Mouse (Mus musculus): ENCODE measurements around the gene Ces2f.
"Not testable (repeated sequence)": the region's sequence is repeated elsewhere in the genome, so short reads cannot be mapped to it uniquely, and the experiment has no call there.

Gene Ces2f

GRCm38 (mm10) chr8:104947056-104947455, at the start of gene Ces2f:
Gene Ces2f, plus strand, starts transcription at chr8:104947356.
- peak; percentile 28 for DNase-seq (ENCODE audit: low spot score)

DNA sequence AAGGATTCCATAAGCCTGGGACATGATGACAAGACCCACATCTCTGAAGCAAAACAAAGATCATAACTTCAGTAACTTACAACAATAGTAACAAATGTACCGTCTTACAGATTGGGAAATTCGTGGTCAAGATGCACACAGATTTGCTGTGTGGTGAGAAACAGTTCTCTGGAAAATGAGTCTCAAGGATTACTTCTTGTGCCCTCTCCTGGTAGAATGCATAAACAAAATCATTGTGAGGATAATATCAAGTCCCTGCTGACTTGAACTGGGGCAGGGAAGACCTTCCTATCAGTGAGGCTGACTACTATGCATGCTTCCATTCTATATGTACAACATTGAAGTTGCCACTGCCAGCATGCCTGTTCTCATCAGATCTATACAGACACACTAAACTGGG, 45.4 kb upstream of the Ces2f start:
- DNase-seq (ENCODE audit: low spot score): no peak

DNA sequence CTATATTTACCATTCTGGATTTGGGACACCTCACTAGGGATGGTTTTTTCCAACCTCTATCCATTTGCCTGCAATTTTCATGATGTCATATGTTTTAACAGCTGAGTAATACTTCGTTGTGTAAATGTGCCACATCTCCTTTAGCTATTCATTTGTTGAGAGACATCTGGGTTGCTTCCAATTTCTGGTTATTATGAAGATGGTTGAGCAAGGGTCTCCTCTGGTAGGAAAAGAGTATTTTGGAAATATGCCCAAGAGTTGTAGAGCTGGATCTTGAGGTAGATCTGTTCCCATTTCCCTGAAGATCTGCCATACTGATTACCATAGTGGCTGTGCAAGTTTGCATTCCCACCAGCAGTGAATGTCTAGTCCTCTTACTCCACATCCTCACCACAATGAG, 40.0 kb upstream of the Ces2f start:
- no peak for DNase-seq (ENCODE audit: low spot score)

DNA sequence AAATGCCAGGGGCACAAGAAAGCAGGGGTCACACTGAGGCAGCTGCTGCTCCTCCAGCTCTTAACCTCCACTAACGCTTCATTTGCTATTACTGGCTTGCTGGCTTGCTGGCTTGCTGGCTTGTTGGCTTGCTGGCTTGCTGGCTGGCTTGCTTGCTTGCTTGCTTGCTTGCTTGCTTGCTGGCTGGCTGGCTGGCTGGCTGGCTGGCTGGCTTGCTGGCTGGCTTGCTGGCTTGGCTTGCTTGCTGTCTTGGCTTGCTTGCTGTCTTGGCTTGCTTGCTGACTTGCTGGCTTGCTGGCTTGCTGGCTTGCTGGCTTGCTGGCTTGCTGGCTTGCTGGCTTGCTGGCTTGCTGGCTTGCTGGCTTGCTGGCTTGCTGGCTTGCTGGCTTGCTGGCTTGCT, 38.1 kb upstream of the Ces2f start:
- peak; percentile 17 for DNase-seq (ENCODE audit: low spot score)

- DNase-seq (ENCODE audit: low spot score): not testable (repeated sequence)
These were observed 37.5 kb upstream of the Ces2f start for GRCm38 (mm10) chr8:104909651-104910050.

GRCm38 (mm10) chr8:104925972-104926596, 21.1 kb upstream of the Ces2f start, which contains the start of gene Ces2e:
Gene Ces2e, plus strand, starts transcription at chr8:104926260.
- no peak for DNase-seq (ENCODE audit: low spot score)

DNA sequence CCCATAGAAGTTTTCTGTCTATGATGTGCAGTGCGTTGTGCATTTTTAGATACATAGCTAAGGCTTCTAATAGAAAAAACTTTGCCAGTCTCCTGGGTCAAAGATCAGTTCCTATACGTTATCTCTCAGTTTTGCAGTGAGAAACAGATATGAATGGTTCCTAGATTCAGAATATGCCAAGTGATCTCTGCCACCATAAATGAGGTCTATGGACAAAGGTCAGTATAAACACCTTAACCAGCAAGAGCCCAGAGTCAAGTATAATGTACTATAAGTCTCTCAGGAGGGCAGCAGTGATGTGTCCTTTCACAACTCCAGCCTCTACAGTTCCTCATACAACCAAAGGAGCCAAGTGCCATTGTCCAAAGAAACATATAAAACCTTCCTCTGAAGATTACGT, 19.9 kb upstream of the Ces2f start:
- DNase-seq (ENCODE audit: low spot score): no peak

- no peak for DNase-seq (ENCODE audit: low spot score)
These were observed 2.5 kb upstream of the Ces2f start for GRCm38 (mm10) chr8:104944665-104945064.

- no peak for DNase-seq (ENCODE audit: low spot score)
These were observed 1.9 kb downstream of the Ces2f start for GRCm38 (mm10) chr8:104949031-104949430.

DNA sequence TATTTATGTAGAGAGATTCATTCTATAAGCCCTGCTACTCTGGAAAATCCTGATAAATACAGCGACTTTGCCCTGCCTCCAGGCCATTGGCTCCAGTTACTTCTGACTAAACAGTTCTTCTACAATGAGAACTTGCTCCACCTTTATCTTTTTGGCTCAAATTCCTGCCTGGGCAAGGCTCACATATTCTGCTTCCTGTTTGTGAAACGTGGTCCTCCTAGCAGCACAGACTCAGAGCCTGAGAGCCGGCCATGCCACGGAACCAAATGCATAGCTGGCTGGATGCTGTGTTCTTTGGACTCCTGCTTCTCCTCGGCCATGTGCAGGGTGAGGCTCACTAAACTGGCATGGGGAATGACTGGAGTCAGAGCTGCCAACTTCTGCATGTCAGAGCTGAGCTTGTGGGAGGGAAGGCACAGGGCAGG, 14.4 kb downstream of the Ces2f start, which contains the start of gene Ces2g:
Gene Ces2g (plus strand): TSS at position 182 of the 425 bp plus-strand sequence.
- peak; percentile 65 for DNase-seq (ENCODE audit: low spot score)

DNA sequence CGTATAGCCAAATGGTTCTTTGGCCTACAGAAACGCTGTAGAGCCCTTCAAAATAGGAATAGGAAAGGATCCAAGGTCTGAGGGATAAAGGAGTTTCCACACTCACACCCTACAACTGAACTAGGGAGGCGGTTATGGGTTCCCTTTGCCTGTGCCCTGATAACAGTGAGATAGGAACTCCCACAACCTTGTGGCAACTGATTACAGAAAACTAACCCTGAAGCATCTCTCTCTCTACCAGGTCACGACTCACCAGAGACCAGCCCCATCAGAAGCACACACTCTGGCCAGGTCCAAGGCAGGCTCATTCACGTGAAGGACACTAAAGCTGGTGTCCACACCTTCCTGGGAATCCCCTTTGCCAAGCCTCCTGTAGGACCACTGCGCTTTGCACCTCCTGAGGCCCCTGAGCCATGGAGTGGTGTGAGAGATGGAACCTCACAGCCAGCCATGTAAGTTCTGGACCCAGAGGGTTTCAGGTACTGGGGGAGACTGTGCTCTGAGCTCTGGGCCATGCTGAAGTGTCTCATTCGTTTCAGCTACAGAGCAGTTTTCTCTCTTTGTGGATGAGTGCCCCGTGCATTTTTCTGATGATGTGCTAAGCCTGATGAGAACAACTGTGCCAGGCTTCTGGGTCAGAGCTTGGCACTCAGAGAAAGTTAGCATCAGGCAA, 15.2 kb downstream of the Ces2f start:
- DNase-seq (ENCODE audit: low spot score): no peak

DNA sequence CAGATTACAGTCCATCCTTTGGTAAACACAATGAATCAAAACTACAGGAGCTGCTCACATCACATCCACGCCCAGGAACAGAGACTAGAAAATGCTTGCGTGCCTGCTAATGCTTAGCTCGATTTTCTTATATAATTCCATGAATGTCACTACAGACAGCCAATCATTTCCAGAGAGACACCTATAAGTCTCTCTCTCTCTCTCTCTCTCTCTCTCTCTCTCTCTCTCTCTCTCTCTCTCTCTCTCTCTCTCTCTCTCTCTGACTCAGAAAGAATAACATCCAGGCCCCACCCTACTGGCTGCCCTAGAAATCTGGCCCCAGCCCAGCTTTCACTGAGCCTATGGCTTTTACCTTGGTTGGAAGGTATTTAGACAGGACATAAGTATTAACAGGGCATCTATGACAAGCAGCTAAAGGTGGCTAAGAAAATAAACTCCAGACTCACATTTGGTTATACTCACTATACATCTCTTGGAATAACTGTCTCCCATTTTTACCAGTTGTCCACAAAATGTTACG, 16.3 kb downstream of the Ces2f start:
- peak; percentile 56 for DNase-seq (ENCODE audit: low spot score)

- DNase-seq (ENCODE audit: low spot score): no peak
These were observed 37.0 kb downstream of the Ces2f start for GRCm38 (mm10) chr8:104984126-104984525.

DNA sequence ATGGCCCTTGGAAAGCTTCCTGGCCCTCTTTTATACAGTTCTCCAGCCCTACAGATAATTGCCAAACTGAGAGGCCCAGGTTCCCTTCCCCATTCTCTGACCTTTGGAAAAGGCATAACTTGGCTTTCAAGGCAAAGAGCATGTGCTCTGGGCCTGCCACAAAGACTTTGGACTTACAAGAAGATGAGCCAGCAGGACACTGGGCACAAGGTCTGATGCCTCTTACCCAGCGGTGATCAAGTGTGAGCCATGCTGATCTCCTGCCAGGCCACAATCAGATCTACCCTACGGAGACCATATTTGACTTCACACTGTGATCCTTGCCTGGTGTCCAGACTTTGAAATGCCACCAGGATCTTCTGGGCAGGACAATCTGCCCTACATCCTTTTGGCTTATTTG, 37.8 kb downstream of the Ces2f start:
- no peak for DNase-seq (ENCODE audit: low spot score)

GRCm38 (mm10) chr8:104998191-104998590, 51.0 kb downstream of the Ces2f start:
- no peak for DNase-seq (ENCODE audit: low spot score)

DNA sequence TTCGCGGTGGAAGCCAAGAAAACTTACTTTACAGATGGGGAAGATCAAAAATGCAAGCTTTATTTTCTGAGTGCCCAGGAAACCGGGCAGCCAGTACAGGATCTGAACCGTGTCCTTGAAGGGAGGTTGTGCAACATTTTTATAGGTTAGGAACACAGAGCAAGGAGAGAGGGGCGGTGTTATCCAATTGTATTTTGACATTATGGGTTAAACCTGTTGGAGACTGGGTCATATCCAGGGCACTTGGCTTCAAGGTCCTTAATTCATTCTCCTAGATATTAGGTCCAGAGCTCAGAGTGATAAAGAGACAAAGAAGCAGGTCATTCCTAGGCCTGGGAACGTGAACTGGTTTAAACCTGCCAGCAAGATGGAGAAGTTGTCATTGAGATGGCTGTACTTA, 52.0 kb downstream of the Ces2f start:
- no peak for DNase-seq (ENCODE audit: low spot score)

DNA sequence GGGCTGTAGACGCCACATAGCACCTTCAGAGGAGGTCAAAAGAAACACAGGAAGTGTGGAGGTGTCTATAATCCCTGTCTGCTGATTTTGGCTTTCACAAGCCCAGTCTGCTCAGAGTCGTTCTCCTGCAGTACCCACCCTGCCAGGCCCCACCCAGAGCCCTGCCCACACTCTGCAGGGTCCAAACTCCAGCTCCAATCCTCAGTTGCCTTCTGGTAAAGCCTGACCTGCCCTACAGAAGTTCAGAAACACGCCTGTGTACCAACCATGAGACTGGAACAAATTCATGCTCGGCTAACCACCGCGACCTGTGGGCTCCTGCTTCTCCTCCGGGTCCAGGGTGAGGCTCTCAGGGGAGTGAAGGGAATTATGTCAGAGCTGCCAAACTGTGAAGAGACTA, 53.4 kb downstream of the Ces2f start, which contains the start of gene Ces2h:
Gene Ces2h (plus strand): TSS at position 268 of the 400 bp plus-strand sequence.
- no peak for DNase-seq (ENCODE audit: low spot score)

All from urinary bladder, postnatal 14 days (tissue).